Mouse (Mus musculus) limb, embryonic 11.5 days (tissue): ENCODE results near the gene Pln. TPM values are rescaled to one million over a fixed set of nuclear protein-coding genes. Genes with fewer than 3 reads are reported as not detected.

Source experiments
- polyA plus RNA-seq: library from polyadenylated mRNA; unstranded; fragments of >200 nt; fragmentation: Nextera tagmentation; extraction: Ambion mirVana; gene quantifications from 2 replicates; pipeline ENCODE4 v1.2.1, GENCODE M21; 2014

Gene Pln
- polyA plus RNA-seq, 1 experiment from 2014 or later, result 2.5 TPM

Other genes with a start within 250 kb of the Pln start
- 6.0 and 6.8 TPM in 2 replicates for gene Cep85l, start 42.3 kb downstream of the Pln start, polyA plus RNA-seq